Mouse (Mus musculus) thymus, adult 2 months (tissue): ENCODE data around the gene B3galt1. TPM values are rescaled to one million over a fixed set of nuclear protein-coding genes. Genes with fewer than 3 reads are reported as not detected.

Source experiments
- DNase-seq: peaks from one replicate; pipeline ENCODE4 v3.0.0; 2021
- H3K27ac ChIP-seq: fragments of 200-500 bp; 2 replicates; pipeline ENCODE4 v1.5.1; 2012; ENCODE audit warnings: low read length, control low read depth; ENCODE audit not compliant: control insufficient read depth, insufficient read depth
- H3K27me3 ChIP-seq: fragments of 200-500 bp; 2 replicates; pipeline ENCODE4 v1.6.1; 2012; ENCODE audit warnings: mild to moderate bottlenecking, low read length, moderate library complexity, mixed read lengths; ENCODE audit not compliant: control insufficient read depth, insufficient read depth
- H3K36me3 ChIP-seq: fragments of 200-500 bp; 2 replicates; pipeline ENCODE4 v1.6.1; 2012; ENCODE audit warnings: mild to moderate bottlenecking, low read length, moderate library complexity; ENCODE audit not compliant: control insufficient read depth, insufficient read depth
- H3K4me1 ChIP-seq: fragments of 200-500 bp; replicated peaks from 2 replicates; pipeline ENCODE4 v1.6.1; 2012; ENCODE audit warnings: low read length; ENCODE audit not compliant: control insufficient read depth, insufficient read depth
- H3K4me3 ChIP-seq: fragments of 200-500 bp; 2 replicates; pipeline ENCODE4 v1.5.1; 2012; ENCODE audit warnings: mild to moderate bottlenecking, low read length, control low read depth, moderate library complexity; ENCODE audit not compliant: control insufficient read depth, insufficient read depth
- CTCF ChIP-seq: fragments of 200-500 bp; IDR thresholded peaks from 2 replicates; pipeline ENCODE4 v1.5.1; 2012; ENCODE audit warnings: mild to moderate bottlenecking, control low read depth, low read length, moderate library complexity, borderline replicate concordance; ENCODE audit not compliant: control insufficient read depth, poor library complexity, insufficient read depth; ENCODE audit errors: extremely low read depth
- POLR2A ChIP-seq: fragments of 200-500 bp; IDR thresholded peaks from 2 replicates; pipeline ENCODE4 v1.6.1; 2012; ENCODE audit warnings: mild to moderate bottlenecking, low read length, control low read depth, moderate library complexity; ENCODE audit not compliant: control insufficient read depth, poor library complexity, insufficient read depth; ENCODE audit errors: extremely low read depth
- WGBS: fragments of 180-500 bp; shearing (Covaris S2); methylation state at CpG from one replicate; pipeline ENCODE4 v1.1.7; 2018; 5-methylcytosine and 5-hydroxymethylcytosine counted together
- polyA plus RNA-seq: library from polyadenylated mRNA; depleted of rRNA; stranded (reverse); fragments of >200 nt; gene quantifications from 2 replicates; pipeline ENCODE4 v1.2.3, GENCODE M21; 2012

B3galt1 gene
- polyA plus RNA-seq, 1 experiment = 0.04 TPM

GRCm38 (mm10) chr2:68040752-68041151, 475.1 kb downstream of the B3galt1 start:
- no peak overlapping the region for H3K4me3 ChIP-seq
- no peaks in the 10 kb centered on the region for H3K27me3 ChIP-seq
- no peaks in the 10 kb centered on the region for H3K4me1 ChIP-seq
- no peak for DNase-seq
- no peak overlapping the region for H3K27ac ChIP-seq
- H3K36me3 ChIP-seq = no peaks in the 10 kb centered on the region
- 89% methylated on average over 5 of the region's 5 CpGs for WGBS
- no peak for TF ChIP-seq POLR2A
- TF ChIP-seq CTCF = no peak

- WGBS = 83% methylated on average over 6 of the region's 6 CpGs
- TF ChIP-seq POLR2A (no peak), CTCF (no peak)
- no peak overlapping the region for H3K4me3 ChIP-seq
- no peaks in the 10 kb centered on the region for H3K36me3 ChIP-seq
- no peaks in the 10 kb centered on the region for H3K27me3 ChIP-seq
- no peak for DNase-seq
- no peak overlapping the region for H3K27ac ChIP-seq
- H3K4me1 ChIP-seq = no peaks in the 10 kb centered on the region
These were observed 486.8 kb downstream of the B3galt1 start for GRCm38 (mm10) chr2:68052481-68052880.

GRCm38 (mm10) chr2:68053243-68053642, 487.6 kb downstream of the B3galt1 start:
- 87% methylated on average over 3 of the region's 3 CpGs for WGBS
- H3K4me3 ChIP-seq = no peak overlapping the region
- no peaks in the 10 kb centered on the region for H3K36me3 ChIP-seq
- H3K27ac ChIP-seq = no peak overlapping the region
- no peak for DNase-seq
- no peaks in the 10 kb centered on the region for H3K27me3 ChIP-seq
- TF ChIP-seq CTCF (no peak), POLR2A (no peak)
- H3K4me1 ChIP-seq = no peaks in the 10 kb centered on the region

GRCm38 (mm10) chr2:68061341-68061740, 495.7 kb downstream of the B3galt1 start:
- Histone ChIP-seq H3K36me3 (no peaks in the 10 kb centered on the region), H3K4me1 (no peaks in the 10 kb centered on the region), H3K4me3 (no peak overlapping the region), H3K27me3 (no peaks in the 10 kb centered on the region), H3K27ac (no peak overlapping the region)
- TF ChIP-seq POLR2A (no peak), CTCF (no peak)
- WGBS = 86% methylated on average over 4 of the region's 4 CpGs
- no peak for DNase-seq

- H3K36me3 ChIP-seq = no peaks in the 10 kb centered on the region
- H3K27me3 ChIP-seq = no peaks in the 10 kb centered on the region
- H3K27ac ChIP-seq = no peak overlapping the region
- no peak overlapping the region for H3K4me3 ChIP-seq
- no peaks in the 10 kb centered on the region for H3K4me1 ChIP-seq
- no peak for DNase-seq
- 91% methylated on average over 5 of the region's 5 CpGs for WGBS
- no peak for TF ChIP-seq POLR2A
- no peak for TF ChIP-seq CTCF
These were observed 514.0 kb downstream of the B3galt1 start for GRCm38 (mm10) chr2:68079426-68080360.

- H3K36me3 ChIP-seq = no peaks in the 10 kb centered on the region
- DNase-seq = no peak
- no peak overlapping the region for H3K27ac ChIP-seq
- H3K4me1 ChIP-seq = no peaks in the 10 kb centered on the region
- H3K27me3 ChIP-seq = no peaks in the 10 kb centered on the region
- TF ChIP-seq CTCF = no peak
- TF ChIP-seq POLR2A = no peak
- H3K4me3 ChIP-seq = no peak overlapping the region
These were observed 515.2 kb downstream of the B3galt1 start for GRCm38 (mm10) chr2:68080872-68081280.

DNA sequence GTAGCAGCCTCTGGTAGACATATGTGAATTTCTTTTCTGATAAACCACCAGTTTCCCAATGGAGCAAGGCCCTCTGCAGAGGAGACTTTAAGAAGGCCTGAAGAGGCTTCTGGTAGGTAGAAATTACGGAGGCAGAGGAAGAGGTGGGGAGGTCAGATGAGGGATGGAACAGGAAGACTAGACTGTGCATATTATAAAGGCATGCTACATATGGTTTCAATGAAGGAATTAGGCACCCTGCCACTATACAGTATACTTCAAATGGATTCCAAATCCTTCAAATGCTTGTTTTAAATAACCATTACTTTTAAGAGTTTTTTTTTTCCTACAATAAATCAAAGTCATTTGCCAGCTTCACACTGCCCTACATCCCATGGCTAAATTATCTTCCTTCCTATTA, 518.8 kb downstream of the B3galt1 start:
- no peaks in the 10 kb centered on the region for H3K4me1 ChIP-seq
- no peaks in the 10 kb centered on the region for H3K27me3 ChIP-seq
- H3K36me3 ChIP-seq = no peaks in the 10 kb centered on the region
- 70% methylated on average over 1 of the region's 1 CpGs for WGBS
- H3K4me3 ChIP-seq = no peak overlapping the region
- DNase-seq = no peak
- TF ChIP-seq POLR2A = no peak
- no peak for TF ChIP-seq CTCF
- H3K27ac ChIP-seq = no peak overlapping the region
